Mouse (Mus musculus) ES-Bruce4 (cell line): ENCODE results near the gene Kif5a. TPM values are rescaled to one million over a fixed set of nuclear protein-coding genes. Genes with fewer than 3 reads are reported as not detected.
"Not testable (repeated sequence)": the region's sequence is repeated elsewhere in the genome, so short reads cannot be mapped to it uniquely, and the experiment has no call there.

Experiments
- H3K27ac ChIP-seq: 2 replicates; pipeline ENCODE4 v1.5.1; 2012; ENCODE audit warnings: low read length, inconsistent platforms; ENCODE audit not compliant: insufficient read depth
- H3K27me3 ChIP-seq: 2 replicates; pipeline ENCODE4 v1.6.1; 2012; ENCODE audit warnings: mild to moderate bottlenecking, low read length, inconsistent platforms; ENCODE audit not compliant: control insufficient read depth, poor library complexity, insufficient read depth, severe bottlenecking
- H3K36me3 ChIP-seq: 2 replicates; pipeline ENCODE4 v1.6.1; 2012; ENCODE audit warnings: inconsistent platforms, mild to moderate bottlenecking, low read length, moderate library complexity; ENCODE audit not compliant: control insufficient read depth, poor library complexity, insufficient read depth, severe bottlenecking
- H3K4me1 ChIP-seq: one replicate; pipeline ENCODE4 v1.8.1; 2011; ENCODE audit warnings: low read length; ENCODE audit not compliant: control insufficient read depth, insufficient read depth
- H3K4me3 ChIP-seq: 2 replicates; pipeline ENCODE4 v1.5.1; 2011; ENCODE audit warnings: low read depth, mild to moderate bottlenecking, low read length
- H3K9ac ChIP-seq: 2 replicates; pipeline ENCODE4 v1.6.1; 2012; ENCODE audit warnings: low read depth, mild to moderate bottlenecking, inconsistent platforms; ENCODE audit not compliant: poor library complexity, severe bottlenecking
- H3K9me3 ChIP-seq: replicated peaks from 2 replicates; pipeline ENCODE4 v1.6.1; 2012; ENCODE audit warnings: mild to moderate bottlenecking, low read length, inconsistent platforms; ENCODE audit not compliant: control insufficient read depth, poor library complexity, insufficient read depth, severe bottlenecking
- CTCF ChIP-seq: IDR thresholded peaks from one replicate; pipeline ENCODE4 v1.8.1; 2011; ENCODE audit warnings: low read depth, low read length
- EP300 ChIP-seq: IDR thresholded peaks from 2 replicates; pipeline ENCODE4 v1.6.1; 2011; ENCODE audit warnings: low read depth, low read length; ENCODE audit not compliant: insufficient read depth
- POLR2A ChIP-seq: IDR thresholded peaks from one replicate; pipeline ENCODE4 v1.8.1; 2011; ENCODE audit warnings: low read length; ENCODE audit not compliant: insufficient read depth
- polyA plus RNA-seq: library from polyadenylated mRNA; stranded (reverse); fragments of >200 nt; gene quantifications from 2 replicates; pipeline ENCODE4 v1.2.4, GENCODE M21; 2011; ENCODE audit warnings: low read depth; ENCODE audit not compliant: missing spikeins, insufficient read depth, insufficient read length

Kif5a gene
- 7.3 and 8.0 TPM in 2 replicates for polyA plus RNA-seq

DNA sequence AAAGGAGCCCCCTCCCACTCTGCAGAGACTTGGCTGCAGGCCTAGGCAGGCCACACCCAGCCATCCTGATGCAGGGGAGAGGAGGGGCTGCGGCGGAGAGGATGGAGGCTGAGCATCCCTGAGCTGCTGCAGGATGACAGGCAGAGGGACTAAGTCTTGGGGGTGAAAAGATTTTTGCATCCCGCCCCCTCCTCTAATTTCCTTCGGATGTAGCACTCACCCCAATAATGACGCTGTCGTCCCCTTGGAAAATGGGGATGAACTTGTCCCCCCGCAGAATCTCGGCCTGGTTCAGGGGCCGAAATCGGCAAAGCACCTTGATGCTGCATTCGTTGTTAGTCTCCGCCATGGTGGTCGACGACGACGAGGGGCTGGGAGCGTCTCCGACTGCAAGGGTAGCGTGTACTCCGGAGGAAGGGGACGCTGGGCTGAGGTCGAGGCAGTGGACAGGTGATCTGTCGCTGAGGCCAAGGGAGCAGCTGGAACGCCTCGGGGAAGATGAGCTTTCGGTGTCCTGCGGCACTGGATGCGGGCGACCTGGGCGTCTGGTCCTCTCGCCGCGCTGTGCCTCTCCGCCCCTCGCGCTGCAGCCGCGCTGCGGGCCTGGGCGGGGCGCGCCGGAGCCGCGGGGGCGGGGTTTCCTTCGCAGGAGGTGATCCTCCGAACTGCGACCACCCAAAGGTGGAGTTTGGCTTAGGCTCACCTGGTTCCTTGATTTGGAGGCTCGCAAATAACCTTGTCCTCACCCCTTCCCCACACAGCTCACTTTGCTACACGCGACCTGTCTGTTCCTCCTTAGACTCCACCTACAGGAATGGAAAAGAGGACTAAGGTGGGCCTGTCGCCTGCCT is at the start of gene Kif5a:
Gene Kif5a, minus strand, starts transcription at position 801 of the 851 bp plus-strand sequence.
- TF ChIP-seq POLR2A (peak; percentile 35), CTCF (no peak)
- no peaks in the 10 kb centered on the region for H3K27me3 ChIP-seq
- peaks cover 6% of the 10 kb centered on the region for H3K4me1 ChIP-seq
- H3K9me3 ChIP-seq, result no peaks in the 10 kb centered on the region
- H3K9ac ChIP-seq, result peak within 1 kb of the TSS; percentile 3; the same call in 1 of the 2 replicates
- peak within 1 kb of the TSS; percentile 45; the same call in 1 of the 2 replicates for H3K27ac ChIP-seq
- peak within 1 kb of the TSS; percentile 88 for H3K4me3 ChIP-seq
- H3K36me3 ChIP-seq, result no peaks in the 10 kb centered on the region

DNA sequence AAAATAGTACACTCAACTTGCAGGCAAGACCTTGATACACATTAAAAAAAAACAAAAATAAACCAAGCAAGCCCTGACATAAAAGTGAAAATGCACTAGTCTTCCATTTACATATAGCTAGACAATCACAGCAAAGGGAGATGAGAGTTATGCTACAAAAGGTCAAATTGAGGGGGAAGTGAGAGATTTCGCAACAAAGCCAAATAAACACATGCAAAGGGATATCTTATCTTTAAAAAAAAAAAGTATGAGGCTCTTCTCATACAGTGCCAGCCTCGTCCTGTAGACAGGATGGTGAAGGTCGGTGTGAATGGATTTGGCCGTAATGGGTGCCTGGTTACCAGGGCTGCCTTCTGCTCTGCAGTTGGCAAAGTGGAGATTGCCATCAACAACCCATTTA is 49.7 kb upstream of the Kif5a start:
- H3K4me3 ChIP-seq, result no peak overlapping the region
- H3K27ac ChIP-seq, result peak overlapping the region; percentile 59; the same call in 1 of the 2 replicates
- no peak overlapping the region for H3K9ac ChIP-seq
- H3K4me1 ChIP-seq, result no peaks in the 10 kb centered on the region
- no peaks in the 10 kb centered on the region for H3K9me3 ChIP-seq
- TF ChIP-seq CTCF, result no peak
- TF ChIP-seq POLR2A, result no peak
- no peak for TF ChIP-seq EP300
- no peaks in the 10 kb centered on the region for H3K27me3 ChIP-seq
- peaks cover 16% of the 10 kb centered on the region for H3K36me3 ChIP-seq

DNA sequence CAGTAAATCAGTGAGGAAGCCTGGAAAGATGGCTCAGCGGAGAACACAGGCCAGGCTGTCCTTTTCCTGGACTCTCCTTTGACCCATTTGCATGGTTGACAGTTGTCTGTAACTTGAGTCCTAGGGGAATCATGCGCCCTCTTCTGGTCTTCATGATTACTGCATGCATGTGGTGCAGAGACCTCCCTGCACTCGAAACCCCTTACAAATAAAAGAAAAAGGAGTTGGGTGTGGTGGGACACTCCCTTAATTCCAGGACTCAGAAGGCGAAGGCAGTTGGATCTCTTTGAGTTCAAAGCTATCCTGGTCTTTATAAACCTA is 49.2 kb upstream of the Kif5a start:
- TF ChIP-seq POLR2A, result no peak
- TF ChIP-seq EP300, result no peak
- peak; percentile 45 for TF ChIP-seq CTCF
- H3K36me3 ChIP-seq, result peaks cover 21% of the 10 kb centered on the region
- H3K9me3 ChIP-seq, result no peaks in the 10 kb centered on the region
- no peaks in the 10 kb centered on the region for H3K27me3 ChIP-seq
- no peaks in the 10 kb centered on the region for H3K4me1 ChIP-seq
- H3K4me3 ChIP-seq, result peak overlapping the region; percentile 95
- H3K9ac ChIP-seq, result peak overlapping the region; percentile 98; the same call in 1 of the 2 replicates
- H3K27ac ChIP-seq, result 0 out of 2 replicates have a peak overlapping the region, but pooled peaks have one; percentile 8

DNA sequence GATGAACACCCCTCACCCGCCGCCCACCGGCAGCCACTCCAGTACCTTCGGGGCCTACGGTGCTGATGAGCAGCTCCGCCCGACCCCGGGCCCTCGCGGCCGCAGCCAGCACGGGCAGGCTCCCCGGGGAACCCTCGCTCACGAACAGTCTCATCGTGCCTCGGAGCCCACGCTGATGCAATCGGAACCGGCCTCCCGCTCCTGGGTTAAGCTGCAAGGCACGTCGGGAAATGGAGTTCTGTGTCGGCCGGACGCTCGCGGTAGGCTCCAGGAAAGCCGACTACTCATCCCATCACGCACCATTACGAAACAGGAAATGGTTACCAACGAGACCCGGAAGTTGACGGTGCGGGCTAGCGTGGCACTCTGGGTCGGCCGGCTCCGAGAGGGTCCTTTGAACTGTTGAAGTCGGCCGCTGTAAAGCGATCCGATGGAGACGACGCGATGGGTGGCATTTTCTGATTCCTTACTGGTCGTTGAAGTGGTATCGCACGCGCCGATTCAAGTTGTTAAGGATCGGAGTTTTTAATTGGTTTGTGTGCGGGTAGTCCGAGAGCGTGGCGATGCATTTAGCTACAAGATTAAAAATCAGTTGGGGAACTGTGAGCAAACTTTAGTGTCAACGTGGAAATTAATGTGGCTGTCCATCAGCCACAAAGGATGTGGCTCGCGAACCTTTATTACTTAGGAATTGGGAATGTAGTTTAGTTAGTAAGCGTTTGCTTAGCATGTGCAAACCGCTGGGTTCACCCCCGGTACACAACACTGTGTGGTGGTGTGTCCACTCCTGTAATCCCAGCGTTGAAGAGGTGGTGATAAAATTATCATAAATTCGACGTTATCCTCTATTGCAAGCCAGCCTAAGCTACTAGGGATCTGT is 48.6 kb upstream of the Kif5a start, which contains the start of gene Mars:
Gene Mars, minus strand, starts transcription at position 311 of the 880 bp plus-strand sequence.
- Histone ChIP-seq H3K27ac (peak within 1 kb of the TSS; percentile 59), H3K9me3 (no peaks in the 10 kb centered on the region), H3K4me3 (peak within 1 kb of the TSS; percentile 95), H3K27me3 (no peaks in the 10 kb centered on the region), H3K36me3 (peaks cover 27% of the 10 kb centered on the region), H3K4me1 (no peaks in the 10 kb centered on the region), H3K9ac (peak within 1 kb of the TSS; percentile 98)
- TF ChIP-seq POLR2A (peak; percentile 34), CTCF (no peak), EP300 (peak; percentile 11; the same call in 1 of the 2 replicates)

DNA sequence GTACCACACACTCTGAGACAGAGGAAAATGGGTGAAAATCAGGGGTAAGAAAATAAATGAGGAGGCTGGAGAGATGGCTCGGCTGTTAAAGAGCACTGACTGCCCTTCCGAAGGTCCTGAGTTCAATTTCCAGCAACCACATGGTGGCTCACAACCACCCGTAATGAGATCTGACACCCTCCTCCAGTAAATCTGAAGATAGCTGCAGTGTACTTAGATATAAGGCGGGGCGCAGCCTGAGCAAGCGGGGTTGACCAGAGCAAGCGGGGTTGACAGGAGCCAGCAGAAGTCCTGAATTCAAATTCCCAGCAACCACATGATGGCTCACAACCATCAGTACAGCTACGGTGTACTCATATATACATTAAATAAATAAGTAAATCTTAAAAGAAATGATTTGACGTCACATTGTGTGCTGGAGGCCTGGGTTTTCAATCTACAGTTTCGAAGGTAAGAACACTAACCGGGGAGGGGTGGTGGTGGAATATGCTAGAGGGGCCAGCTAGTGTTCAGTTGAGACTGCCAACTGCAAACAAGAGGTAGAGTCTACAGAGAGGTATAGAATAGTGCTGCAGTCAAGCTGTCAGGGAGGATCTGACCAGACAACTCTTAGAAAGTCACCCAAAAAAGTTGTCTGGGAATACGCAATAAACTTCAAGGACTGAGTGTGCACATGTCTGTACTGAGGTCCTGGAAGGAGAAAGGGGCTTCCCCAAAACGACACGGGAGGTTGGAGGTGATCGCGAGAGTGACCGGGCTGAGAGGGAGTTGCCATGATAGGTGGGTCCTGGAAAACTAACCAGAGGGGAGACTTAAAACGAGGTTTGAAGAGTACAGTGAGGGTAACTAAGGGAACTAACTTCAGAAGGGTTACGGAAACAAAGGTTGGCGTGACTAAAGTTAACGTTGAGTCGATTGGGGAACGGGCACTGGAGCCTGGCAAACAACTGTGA is 47.7 kb upstream of the Kif5a start:
- Histone ChIP-seq H3K9me3 (no peaks in the 10 kb centered on the region), H3K4me1 (no peaks in the 10 kb centered on the region), H3K9ac (peak overlapping the region; percentile 98), H3K36me3 (peaks cover 36% of the 10 kb centered on the region), H3K27ac (peak overlapping the region; percentile 59), H3K27me3 (no peaks in the 10 kb centered on the region), H3K4me3 (peak overlapping the region; percentile 95)
- TF ChIP-seq POLR2A (no peak), EP300 (no peak), CTCF (no peak)

DNA sequence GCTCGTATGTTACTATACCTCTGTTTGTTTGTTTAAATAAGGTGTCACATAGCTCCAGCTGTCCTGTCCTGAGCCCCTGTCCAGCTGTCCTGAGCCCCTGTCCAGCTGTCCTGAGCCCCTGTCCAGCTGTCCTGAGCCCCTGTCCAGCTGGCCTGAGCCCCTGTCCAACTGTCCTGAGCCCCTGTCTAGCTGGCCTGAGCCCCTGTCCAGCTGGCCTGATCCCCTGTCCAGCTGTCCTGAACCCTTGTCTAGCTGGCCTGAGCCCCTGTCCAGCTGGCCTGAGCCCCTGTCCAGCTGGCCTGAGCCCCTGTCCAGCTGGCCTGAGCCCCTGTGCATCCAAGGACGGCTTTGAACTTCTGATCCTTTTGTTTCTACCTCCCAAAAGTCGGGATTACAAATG is 46.0 kb upstream of the Kif5a start:
- H3K27me3 ChIP-seq, H3K27ac ChIP-seq: not testable (repeated sequence)
- peaks cover 44% of the 10 kb centered on the region for H3K36me3 ChIP-seq

More for the DNA sequence above, 46.0 kb upstream of the Kif5a start:
- not testable (repeated sequence) for H3K9me3 ChIP-seq, H3K4me3 ChIP-seq, H3K9ac ChIP-seq, H3K4me1 ChIP-seq
